Mouse (Mus musculus): ENCODE measurements around the gene Sowahd. TPM values are rescaled to one million over a fixed set of nuclear protein-coding genes. Genes with fewer than 3 reads are reported as not detected.

The Sowahd gene
- polyA plus RNA-seq, 1 experiment from 2014 or later = not detected

- H3K27me3 ChIP-seq (ENCODE audit: control insufficient read depth, insufficient read depth, low read length) = no peaks in the 10 kb centered on the region
- H3K4me1 ChIP-seq (ENCODE audit: control insufficient read depth, insufficient read depth, low read length) = no peaks in the 10 kb centered on the region
- 0 out of 2 replicates have a peak, but pooled peaks cover 2% of the 10 kb centered on the region for H3K36me3 ChIP-seq (ENCODE audit: control insufficient read depth, insufficient read depth, low read length)
- 12% methylated on average over 19 of the region's 19 CpGs for WGBS
- peak overlapping the region; percentile 64 for H3K4me2 ChIP-seq (ENCODE audit: low read depth, severe bottlenecking)
- H3K27ac ChIP-seq (replicated peaks; ENCODE audit: low read depth, low read length) = peak overlapping the region; percentile 62; the same call in 1 of the 2 replicates
- H3K4me3 ChIP-seq (ENCODE audit: low read depth, low read length) = peak overlapping the region; percentile 55
- no peak for DNase-seq (ENCODE audit: low spot score)
- H3K9ac ChIP-seq (ENCODE audit: low read length) = peak overlapping the region; percentile 76
- no peaks in the 10 kb centered on the region for H3K9me3 ChIP-seq (ENCODE audit: control insufficient read depth, low read length)
- no peak for ATAC-seq (ENCODE audit: insufficient number of reproducible peaks, low FRiP score, low TSS enrichment, low read depth)
Observed at GRCm38 (mm10) chrX:37084318-37084926, 35.8 kb downstream of the Sowahd start.

- peak within 1 kb of the TSS; percentile 64 for H3K4me2 ChIP-seq (ENCODE audit: low read depth, severe bottlenecking)
- DNase-seq (ENCODE audit: low spot score) (peak; percentile 84), ATAC-seq (ENCODE audit: insufficient number of reproducible peaks, low FRiP score, low TSS enrichment, low read depth) (peak; percentile 88)
- WGBS = 14% methylated on average over 38 of the region's 38 CpGs
- H3K9ac ChIP-seq (ENCODE audit: low read length) = peak within 1 kb of the TSS; percentile 76
- no peaks in the 10 kb centered on the region for H3K9me3 ChIP-seq (ENCODE audit: control insufficient read depth, low read length)
- H3K27ac ChIP-seq (replicated peaks; ENCODE audit: low read depth, low read length) = peak within 1 kb of the TSS; percentile 62; the same call in 1 of the 2 replicates
- no peaks in the 10 kb centered on the region for H3K27me3 ChIP-seq (ENCODE audit: control insufficient read depth, insufficient read depth, low read length)
- 0 out of 2 replicates have a peak, but pooled peaks cover 2% of the 10 kb centered on the region for H3K36me3 ChIP-seq (ENCODE audit: control insufficient read depth, insufficient read depth, low read length)
- H3K4me1 ChIP-seq (ENCODE audit: control insufficient read depth, insufficient read depth, low read length) = no peaks in the 10 kb centered on the region
- H3K4me3 ChIP-seq (ENCODE audit: low read depth, low read length) = peak within 1 kb of the TSS; percentile 55
Observed at GRCm38 (mm10) chrX:37084927-37085660, 36.4 kb downstream of the Sowahd start, which contains the start of gene Rpl39. Gene Rpl39, minus strand, starts transcription at chrX:37085402.

DNA sequence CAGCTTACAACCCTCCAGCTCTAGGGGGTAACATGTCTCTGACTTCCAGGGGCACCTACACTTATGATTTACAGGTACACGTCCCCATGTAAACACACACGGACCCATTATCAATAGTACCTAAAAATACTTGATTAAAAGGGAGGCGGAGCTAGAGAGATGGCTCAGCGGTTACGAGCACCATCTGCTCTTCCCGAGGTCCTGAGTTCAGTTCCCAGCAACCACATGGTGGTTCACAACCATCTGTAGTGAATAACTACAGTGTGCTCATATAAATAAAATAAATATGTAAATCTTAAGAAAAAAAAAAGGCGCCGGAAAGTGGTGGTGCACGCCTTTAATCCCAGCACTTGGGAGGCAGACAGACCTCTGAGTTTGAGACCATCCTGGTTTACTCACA is 37.0 kb downstream of the Sowahd start:
- H3K27me3 ChIP-seq (ENCODE audit: control insufficient read depth, insufficient read depth, low read length) = no peaks in the 10 kb centered on the region
- no peak overlapping the region for H3K9ac ChIP-seq (ENCODE audit: low read length)
- WGBS = 19% methylated on average over 9 of the region's 9 CpGs
- ATAC-seq (ENCODE audit: insufficient number of reproducible peaks, low FRiP score, low TSS enrichment, low read depth) (no peak), DNase-seq (ENCODE audit: low spot score) (no peak)
- no peak overlapping the region for H3K27ac ChIP-seq (replicated peaks; ENCODE audit: low read depth, low read length)
- H3K36me3 ChIP-seq (ENCODE audit: control insufficient read depth, insufficient read depth, low read length) = 0 out of 2 replicates have a peak, but pooled peaks cover 2% of the 10 kb centered on the region
- no peaks in the 10 kb centered on the region for H3K9me3 ChIP-seq (ENCODE audit: control insufficient read depth, low read length)
- H3K4me3 ChIP-seq (ENCODE audit: low read depth, low read length) = peak overlapping the region; percentile 55
- peak overlapping the region; percentile 39 for H3K4me2 ChIP-seq (ENCODE audit: low read depth, severe bottlenecking)
- H3K4me1 ChIP-seq (ENCODE audit: control insufficient read depth, insufficient read depth, low read length) = no peaks in the 10 kb centered on the region

DNA sequence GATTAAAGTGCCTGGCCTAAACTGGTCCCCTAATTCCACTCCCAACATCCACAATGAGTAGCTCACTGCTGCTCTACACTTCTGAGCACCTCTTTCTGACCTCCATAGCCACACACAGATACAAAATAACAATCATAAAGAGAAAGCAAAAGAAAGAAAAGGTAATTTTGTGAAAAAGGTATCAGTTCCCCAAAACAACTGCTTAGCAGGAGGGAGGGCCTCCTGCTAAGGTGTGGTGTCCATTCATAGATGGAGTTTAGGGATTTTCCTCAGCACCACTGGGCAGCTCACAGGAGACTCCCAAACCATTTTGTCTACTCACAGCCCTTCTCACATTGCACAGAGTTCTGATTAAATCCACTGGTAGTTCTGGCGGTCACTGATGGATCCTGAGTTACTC is 40.1 kb downstream of the Sowahd start:
- Histone ChIP-seq H3K27me3 (ENCODE audit: control insufficient read depth, insufficient read depth, low read length) (no peaks in the 10 kb centered on the region), H3K9ac (ENCODE audit: low read length) (no peak overlapping the region), H3K4me2 (ENCODE audit: low read depth, severe bottlenecking) (no peak overlapping the region), H3K9me3 (ENCODE audit: control insufficient read depth, low read length) (no peaks in the 10 kb centered on the region), H3K36me3 (ENCODE audit: control insufficient read depth, insufficient read depth, low read length) (no peaks in the 10 kb centered on the region), H3K4me1 (ENCODE audit: control insufficient read depth, insufficient read depth, low read length) (no peaks in the 10 kb centered on the region), H3K4me3 (ENCODE audit: low read depth, low read length) (no peak overlapping the region), H3K27ac (replicated peaks; ENCODE audit: low read depth, low read length) (no peak overlapping the region)
- ATAC-seq (ENCODE audit: insufficient number of reproducible peaks, low FRiP score, low TSS enrichment, low read depth) = no peak
- WGBS = 78% methylated on average over 1 of the region's 1 CpGs
- DNase-seq (ENCODE audit: low spot score) = no peak

DNA sequence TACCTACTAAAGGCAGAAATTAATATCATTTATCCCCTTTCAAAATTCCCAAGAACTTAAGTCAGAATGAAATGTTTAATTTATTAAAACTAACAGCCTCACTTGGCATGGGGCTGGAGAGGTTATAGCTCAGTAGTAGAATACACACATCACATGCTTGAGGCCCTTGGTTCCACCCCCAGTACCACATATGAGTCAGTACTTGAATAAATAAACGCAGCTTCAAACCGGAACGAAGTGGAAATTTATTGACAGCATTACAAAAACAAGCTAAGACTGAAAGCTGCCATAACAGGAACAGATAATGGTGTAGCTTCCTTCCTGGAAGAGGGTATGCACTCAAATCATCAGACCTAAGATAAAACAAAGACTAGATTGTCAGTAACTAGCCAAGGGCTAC is 42.8 kb downstream of the Sowahd start:
- no peaks in the 10 kb centered on the region for H3K4me1 ChIP-seq (ENCODE audit: control insufficient read depth, insufficient read depth, low read length)
- H3K27me3 ChIP-seq (ENCODE audit: control insufficient read depth, insufficient read depth, low read length) = no peaks in the 10 kb centered on the region
- no peak overlapping the region for H3K27ac ChIP-seq (replicated peaks; ENCODE audit: low read depth, low read length)
- no peak overlapping the region for H3K4me2 ChIP-seq (ENCODE audit: low read depth, severe bottlenecking)
- H3K36me3 ChIP-seq (ENCODE audit: control insufficient read depth, insufficient read depth, low read length) = no peaks in the 10 kb centered on the region
- DNase-seq (ENCODE audit: low spot score) (no peak), ATAC-seq (ENCODE audit: insufficient number of reproducible peaks, low FRiP score, low TSS enrichment, low read depth) (no peak)
- 92% methylated on average over 3 of the region's 3 CpGs for WGBS
- no peaks in the 10 kb centered on the region for H3K9me3 ChIP-seq (ENCODE audit: control insufficient read depth, low read length)
- no peak overlapping the region for H3K4me3 ChIP-seq (ENCODE audit: low read depth, low read length)
- H3K9ac ChIP-seq (ENCODE audit: low read length) = no peak overlapping the region

- Histone ChIP-seq H3K4me3 (ENCODE audit: low read depth, low read length) (no peak overlapping the region), H3K36me3 (ENCODE audit: control insufficient read depth, insufficient read depth, low read length) (no peaks in the 10 kb centered on the region), H3K4me1 (ENCODE audit: control insufficient read depth, insufficient read depth, low read length) (no peaks in the 10 kb centered on the region), H3K27me3 (ENCODE audit: control insufficient read depth, insufficient read depth, low read length) (no peaks in the 10 kb centered on the region), H3K4me2 (ENCODE audit: low read depth, severe bottlenecking) (no peak overlapping the region), H3K27ac (replicated peaks; ENCODE audit: low read depth, low read length) (no peak overlapping the region), H3K9ac (ENCODE audit: low read length) (no peak overlapping the region), H3K9me3 (ENCODE audit: control insufficient read depth, low read length) (no peaks in the 10 kb centered on the region)
- ATAC-seq (ENCODE audit: insufficient number of reproducible peaks, low FRiP score, low TSS enrichment, low read depth) (no peak), DNase-seq (ENCODE audit: low spot score) (no peak)
- 90% methylated on average over 11 of the region's 11 CpGs for WGBS
Observed at GRCm38 (mm10) chrX:37095106-37095768, 46.6 kb downstream of the Sowahd start.

DNA sequence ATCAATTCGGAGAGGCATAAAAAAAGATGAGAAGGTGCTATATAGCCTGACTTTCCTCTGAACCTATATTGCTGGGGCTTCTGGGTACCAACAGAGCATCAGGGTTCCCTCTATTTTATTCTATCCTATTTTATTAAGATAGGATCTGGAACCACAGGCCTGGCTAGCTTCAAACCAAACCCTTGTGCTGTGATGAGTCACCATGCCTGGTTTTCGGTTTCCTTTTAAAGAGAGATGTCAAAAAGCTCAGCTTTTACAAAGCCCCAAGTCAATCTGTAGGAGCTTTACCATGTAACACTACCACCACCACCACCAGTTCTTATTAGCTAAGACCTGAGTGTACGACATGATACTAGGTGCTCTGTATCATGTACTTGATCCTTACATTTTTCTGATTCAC is 50.0 kb downstream of the Sowahd start:
- H3K27me3 ChIP-seq (ENCODE audit: control insufficient read depth, insufficient read depth, low read length) = no peaks in the 10 kb centered on the region
- H3K4me2 ChIP-seq (ENCODE audit: low read depth, severe bottlenecking) = no peak overlapping the region
- H3K4me1 ChIP-seq (ENCODE audit: control insufficient read depth, insufficient read depth, low read length) = no peaks in the 10 kb centered on the region
- no peak overlapping the region for H3K27ac ChIP-seq (replicated peaks; ENCODE audit: low read depth, low read length)
- H3K9ac ChIP-seq (ENCODE audit: low read length) = no peak overlapping the region
- 96% methylated on average over 3 of the region's 3 CpGs for WGBS
- ATAC-seq (ENCODE audit: insufficient number of reproducible peaks, low FRiP score, low TSS enrichment, low read depth) (no peak), DNase-seq (ENCODE audit: low spot score) (no peak)
- no peaks in the 10 kb centered on the region for H3K9me3 ChIP-seq (ENCODE audit: control insufficient read depth, low read length)
- H3K36me3 ChIP-seq (ENCODE audit: control insufficient read depth, insufficient read depth, low read length) = no peaks in the 10 kb centered on the region
- H3K4me3 ChIP-seq (ENCODE audit: low read depth, low read length) = no peak overlapping the region
